Mouse (Mus musculus) megakaryocyte, embryonic 14.5 days (primary cell): ENCODE measurements at regions not wholly inside any gene's neighbourhood (a gene's known extent, or its start where the extent isn't known, plus 50 kb on each side); places are given as distances from the start of the nearest gene placed in this dataset.

ENCODE experiments used
- FLI1 ChIP-seq: IDR thresholded peaks from 2 replicates; pipeline ENCODE4 v1.6.1; 2012; ENCODE audit warnings: low read length, inconsistent platforms, mixed read lengths
- GATA1 ChIP-seq: IDR thresholded peaks from 3 replicates; pipeline ENCODE4 v1.6.1; 2012; ENCODE audit warnings: mixed read lengths, low read length, inconsistent platforms, borderline replicate concordance

GRCm38 (mm10) chr14:36646237-36646636 is 322.3 kb downstream of the Ccser2 start:
- TF ChIP-seq GATA1 (no peak), FLI1 (no peak)
